Mouse (Mus musculus) kidney, postnatal 10 days (tissue): ENCODE data around the gene Gfral.

Source experiments
- DNase-seq: peaks from one replicate; pipeline ENCODE4 v3.0.0; 2021; ENCODE audit warnings: mixed read lengths

Gfral gene

GRCm38 (mm10) chr9:76213557-76213956 is at the start of gene Gfral:
Gene Gfral, minus strand, starts transcription at chr9:76213657.
- DNase-seq: no peak

GRCm38 (mm10) chr9:76257731-76258130 is 44.3 kb upstream of the Gfral start:
- DNase-seq: no peak

- no peak for DNase-seq
Observed at GRCm38 (mm10) chr9:76252544-76252943, 39.1 kb upstream of the Gfral start.

- DNase-seq: no peak
Observed at GRCm38 (mm10) chr9:76252109-76252508, 38.7 kb upstream of the Gfral start.

GRCm38 (mm10) chr9:76242322-76242721 is 28.9 kb upstream of the Gfral start:
- DNase-seq: no peak

- DNase-seq: no peak
Observed at GRCm38 (mm10) chr9:76237946-76238345, 24.5 kb upstream of the Gfral start.

- DNase-seq: peak; percentile 7
Observed at GRCm38 (mm10) chr9:76237243-76237642, 23.8 kb upstream of the Gfral start.

- DNase-seq: peak; percentile 76
Observed at GRCm38 (mm10) chr9:76236626-76237025, 23.2 kb upstream of the Gfral start.

GRCm38 (mm10) chr9:76235945-76236503 is 22.6 kb upstream of the Gfral start:
- peak; percentile 49 for DNase-seq

- DNase-seq: no peak
Observed at GRCm38 (mm10) chr9:76234899-76235298, 21.4 kb upstream of the Gfral start.

GRCm38 (mm10) chr9:76230400-76230799 is 16.9 kb upstream of the Gfral start:
- peak; percentile 27 for DNase-seq

- DNase-seq: no peak
Observed at GRCm38 (mm10) chr9:76217178-76217975, 3.9 kb upstream of the Gfral start.

- DNase-seq: no peak
Observed at GRCm38 (mm10) chr9:76214678-76215077, 1.2 kb upstream of the Gfral start.

GRCm38 (mm10) chr9:76196917-76197316 is 16.5 kb downstream of the Gfral start:
- no peak for DNase-seq

- no peak for DNase-seq
Observed at GRCm38 (mm10) chr9:76179221-76179620, 34.2 kb downstream of the Gfral start.

GRCm38 (mm10) chr9:76172686-76173295 is 40.7 kb downstream of the Gfral start:
- DNase-seq: no peak

GRCm38 (mm10) chr9:76168355-76168754 is 45.1 kb downstream of the Gfral start:
- peak; percentile 13 for DNase-seq

- DNase-seq: peak; percentile 5
Observed at GRCm38 (mm10) chr9:76162446-76162845, 51.0 kb downstream of the Gfral start.

GRCm38 (mm10) chr9:76145593-76145992 is 67.9 kb downstream of the Gfral start:
- no peak for DNase-seq

- peak; percentile 27 for DNase-seq
Observed at GRCm38 (mm10) chr9:76138378-76139109, 74.9 kb downstream of the Gfral start.

- no peak for DNase-seq
Observed at GRCm38 (mm10) chr9:76134042-76134441, 79.4 kb downstream of the Gfral start.

- no peak for DNase-seq
Observed at GRCm38 (mm10) chr9:76129353-76129752, 84.1 kb downstream of the Gfral start.

GRCm38 (mm10) chr9:76124249-76124648 is 89.2 kb downstream of the Gfral start:
- no peak for DNase-seq
